Mouse (Mus musculus): Measurements from ENCODE around the gene Mmp8. TPM values are rescaled to one million over a fixed set of nuclear protein-coding genes. Genes with fewer than 3 reads are reported as not detected.

Gene Mmp8
- polyA plus RNA-seq (2014; fragmentation: Nextera tagmentation; extraction: Ambion mirVana): 0.14 and 0.24 TPM in 2 replicates

DNA sequence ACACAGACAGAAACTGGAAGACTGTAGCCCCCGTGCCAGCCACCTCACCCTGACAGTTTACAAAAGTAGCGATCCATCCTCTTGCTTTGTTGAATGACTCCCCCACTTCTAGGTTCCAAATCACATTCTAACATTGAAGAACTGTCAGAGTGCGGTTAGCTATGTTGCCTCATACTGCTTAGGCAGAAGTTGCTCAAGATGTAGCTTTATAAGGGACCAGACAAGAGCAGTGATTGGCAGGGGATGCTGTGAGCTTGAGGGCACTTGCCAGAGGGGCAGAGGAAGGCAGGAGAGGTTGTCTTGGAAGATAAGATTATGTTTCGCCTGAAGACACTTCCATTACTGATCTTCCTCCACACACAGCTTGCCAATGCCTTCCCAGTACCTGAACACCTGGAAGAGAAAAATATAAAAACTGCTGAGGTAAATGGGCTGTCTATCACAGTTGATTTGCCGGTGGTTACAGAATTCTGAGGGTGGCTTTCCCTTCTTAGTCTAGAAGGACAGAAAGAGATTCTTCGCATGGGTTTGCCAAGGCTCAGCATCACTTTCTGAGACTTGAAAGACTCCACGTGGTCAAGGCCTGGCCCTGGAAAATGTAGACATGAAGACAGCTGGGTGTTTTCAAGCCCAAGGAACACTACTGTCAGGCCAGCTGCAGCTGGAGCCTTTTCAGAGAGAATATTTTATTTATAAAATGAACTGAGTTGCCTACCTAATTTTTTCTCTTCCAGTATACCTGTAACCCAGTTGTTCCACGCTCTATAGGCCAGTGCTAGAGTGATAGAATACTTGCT lies at the start of gene Mmp8:
TSS of gene Mmp8 (plus strand) at position 236 of the 797 bp plus-strand sequence.
- no peaks in the 10 kb centered on the region for H3K9me3 ChIP-seq (ENCODE audit: control insufficient read depth, low read length)
- H3K27me3 ChIP-seq (ENCODE audit: control insufficient read depth, insufficient read depth, low read length): no peaks in the 10 kb centered on the region
- WGBS: 74% methylated on average over 8 of the region's 8 CpGs
- H3K36me3 ChIP-seq (ENCODE audit: control insufficient read depth, insufficient read depth, low read length): no peaks in the 10 kb centered on the region
- no peak within 1 kb of the TSS for H3K27ac ChIP-seq (replicated peaks in 1 of 2; ENCODE audit: control insufficient read depth in 1 of 2, insufficient read depth in 1 of 2, low read depth in 2 of 2, low read length in 2 of 2)
- H3K4me3 ChIP-seq (ENCODE audit: control insufficient read depth in 1 of 2, insufficient read depth in 1 of 2, low read depth in 1 of 2, low read length in 2 of 2): no peak within 1 kb of the TSS
- ATAC-seq (ENCODE audit: insufficient number of reproducible peaks, insufficient read depth, low FRiP score, low read depth): no peak
- H3K4me2 ChIP-seq (ENCODE audit: low read length): no peak within 1 kb of the TSS
- H3K9ac ChIP-seq (ENCODE audit: low read length): no peak within 1 kb of the TSS
- no peaks in the 10 kb centered on the region; a peak in 1 of 4 replicates for H3K4me1 ChIP-seq (ENCODE audit: control insufficient read depth in 2 of 2, insufficient read depth in 2 of 2, low read length in 2 of 2)

DNA sequence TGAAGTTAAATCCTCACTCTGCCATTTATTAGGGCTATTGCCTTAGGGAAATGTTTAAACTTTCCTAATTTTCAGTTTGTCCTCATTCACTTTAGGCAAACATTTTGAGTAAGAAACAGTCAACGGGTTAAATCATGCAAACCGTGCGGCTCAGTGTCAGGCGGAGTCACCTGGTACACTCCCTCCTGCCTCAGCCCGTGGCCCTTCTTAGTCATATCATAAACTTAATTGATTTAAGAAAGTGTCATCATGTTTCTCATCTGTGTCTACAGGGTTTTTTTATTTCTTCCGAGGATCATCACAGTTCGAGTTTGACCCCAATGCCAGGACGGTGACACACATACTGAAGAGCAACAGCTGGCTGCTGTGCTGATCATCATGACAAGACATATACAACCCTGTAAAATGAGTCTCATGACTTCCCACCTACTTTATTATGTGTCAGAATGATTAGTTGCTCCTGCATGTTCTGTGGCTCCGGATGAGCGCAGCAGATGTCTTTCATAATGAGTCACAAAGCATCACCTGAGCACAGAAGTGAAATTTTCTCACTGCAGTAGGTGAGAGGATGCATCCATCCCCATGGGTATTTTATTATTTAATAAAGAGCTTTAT lies 48.5 kb upstream of the Mmp8 start:
- 83% methylated on average over 10 of the region's 10 CpGs for WGBS

GRCm38 (mm10) chr9:7517944-7518571 lies 40.2 kb upstream of the Mmp8 start:
- Histone ChIP-seq H3K4me2 (ENCODE audit: low read length) (no peak overlapping the region), H3K4me1 (ENCODE audit: control insufficient read depth in 2 of 2, insufficient read depth in 2 of 2, low read length in 2 of 2) (no peaks in the 10 kb centered on the region), H3K27ac (replicated peaks in 1 of 2; ENCODE audit: control insufficient read depth in 1 of 2, insufficient read depth in 1 of 2, low read depth in 2 of 2, low read length in 2 of 2) (no peak overlapping the region), H3K9ac (ENCODE audit: low read length) (no peak overlapping the region), H3K9me3 (ENCODE audit: control insufficient read depth, low read length) (no peaks in the 10 kb centered on the region), H3K27me3 (ENCODE audit: control insufficient read depth, insufficient read depth, low read length) (no peaks in the 10 kb centered on the region), H3K4me3 (ENCODE audit: control insufficient read depth in 1 of 2, insufficient read depth in 1 of 2, low read depth in 1 of 2, low read length in 2 of 2) (no peak overlapping the region), H3K36me3 (ENCODE audit: control insufficient read depth, insufficient read depth, low read length) (no peaks in the 10 kb centered on the region)
- WGBS: 73% methylated on average over 4 of the region's 4 CpGs
- no peak for ATAC-seq (ENCODE audit: insufficient number of reproducible peaks, insufficient read depth, low FRiP score, low read depth)

More for the DNA sequence above, 48.5 kb upstream of the Mmp8 start:
- H3K4me1 ChIP-seq (ENCODE audit: control insufficient read depth in 2 of 2, insufficient read depth in 2 of 2, low read length in 2 of 2): no peaks in the 10 kb centered on the region
- H3K9ac ChIP-seq (ENCODE audit: low read length): no peak overlapping the region
- no peaks in the 10 kb centered on the region for H3K27me3 ChIP-seq (ENCODE audit: control insufficient read depth, insufficient read depth, low read length)
- no peak for ATAC-seq (ENCODE audit: insufficient number of reproducible peaks, insufficient read depth, low FRiP score, low read depth)
- no peaks in the 10 kb centered on the region for H3K9me3 ChIP-seq (ENCODE audit: control insufficient read depth, low read length)
- H3K27ac ChIP-seq (replicated peaks in 1 of 2; ENCODE audit: control insufficient read depth in 1 of 2, insufficient read depth in 1 of 2, low read depth in 2 of 2, low read length in 2 of 2): no peak overlapping the region
- H3K36me3 ChIP-seq (ENCODE audit: control insufficient read depth, insufficient read depth, low read length): no peaks in the 10 kb centered on the region
- H3K4me3 ChIP-seq (ENCODE audit: control insufficient read depth in 1 of 2, insufficient read depth in 1 of 2, low read depth in 1 of 2, low read length in 2 of 2): no peak overlapping the region
- no peak overlapping the region for H3K4me2 ChIP-seq (ENCODE audit: low read length)

DNA sequence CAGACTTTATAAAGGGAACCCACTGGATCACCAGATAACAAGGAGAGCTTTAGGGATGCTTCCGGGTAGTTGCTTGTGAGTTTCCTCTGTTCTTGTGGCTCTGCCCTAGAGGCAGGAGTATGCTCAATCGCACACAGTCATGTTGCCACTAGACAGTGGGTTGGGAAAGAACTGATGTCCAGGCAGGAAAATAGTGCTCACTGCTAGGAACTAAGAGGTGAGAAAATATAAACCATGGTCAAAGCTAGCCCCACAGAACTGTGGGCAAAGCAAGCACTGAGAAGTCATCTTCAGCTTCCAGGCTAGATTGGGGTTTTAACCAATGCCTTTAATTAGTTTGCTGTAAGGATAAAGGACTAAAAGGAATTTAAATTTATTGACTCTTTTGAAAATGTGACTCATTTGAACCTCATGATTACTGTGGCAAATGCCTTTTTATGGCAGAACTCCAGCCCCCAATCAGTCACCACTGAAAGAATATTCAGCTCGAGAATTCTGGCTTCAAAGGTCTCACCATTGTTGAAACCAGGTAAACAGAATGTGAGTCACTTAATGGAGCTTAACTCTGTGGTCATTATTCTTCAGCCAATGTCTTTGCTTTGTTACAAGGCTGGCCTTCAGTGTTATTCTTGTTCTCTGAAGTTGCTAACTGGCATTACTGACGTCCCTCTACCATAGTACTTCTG lies 31.9 kb upstream of the Mmp8 start:
- Histone ChIP-seq H3K9ac (ENCODE audit: low read length) (no peak overlapping the region), H3K27ac (replicated peaks in 1 of 2; ENCODE audit: control insufficient read depth in 1 of 2, insufficient read depth in 1 of 2, low read depth in 2 of 2, low read length in 2 of 2) (no peak overlapping the region), H3K36me3 (ENCODE audit: control insufficient read depth, insufficient read depth, low read length) (no peaks in the 10 kb centered on the region), H3K4me2 (ENCODE audit: low read length) (no peak overlapping the region), H3K9me3 (ENCODE audit: control insufficient read depth, low read length) (no peaks in the 10 kb centered on the region), H3K27me3 (ENCODE audit: control insufficient read depth, insufficient read depth, low read length) (no peaks in the 10 kb centered on the region), H3K4me1 (ENCODE audit: control insufficient read depth in 2 of 2, insufficient read depth in 2 of 2, low read length in 2 of 2) (no peaks in the 10 kb centered on the region), H3K4me3 (ENCODE audit: control insufficient read depth in 1 of 2, insufficient read depth in 1 of 2, low read depth in 1 of 2, low read length in 2 of 2) (no peak overlapping the region)
- 64% methylated on average over 4 of the region's 4 CpGs for WGBS
- ATAC-seq (ENCODE audit: insufficient number of reproducible peaks, insufficient read depth, low FRiP score, low read depth): no peak

GRCm38 (mm10) chr9:7542763-7543162 lies 15.5 kb upstream of the Mmp8 start:
- H3K27me3 ChIP-seq (ENCODE audit: control insufficient read depth, insufficient read depth, low read length): no peaks in the 10 kb centered on the region
- H3K27ac ChIP-seq (replicated peaks in 1 of 2; ENCODE audit: control insufficient read depth in 1 of 2, insufficient read depth in 1 of 2, low read depth in 2 of 2, low read length in 2 of 2): no peak overlapping the region
- no peak overlapping the region for H3K4me2 ChIP-seq (ENCODE audit: low read length)
- no peaks in the 10 kb centered on the region for H3K36me3 ChIP-seq (ENCODE audit: control insufficient read depth, insufficient read depth, low read length)
- peaks cover 0 to 3% of the 10 kb centered on the region in 2 experiments; a peak in 1 of 4 replicates for H3K4me1 ChIP-seq (ENCODE audit: control insufficient read depth in 2 of 2, insufficient read depth in 2 of 2, low read length in 2 of 2)
- no peaks in the 10 kb centered on the region for H3K9me3 ChIP-seq (ENCODE audit: control insufficient read depth, low read length)
- H3K9ac ChIP-seq (ENCODE audit: low read length): no peak overlapping the region
- no peak overlapping the region for H3K4me3 ChIP-seq (ENCODE audit: control insufficient read depth in 1 of 2, insufficient read depth in 1 of 2, low read depth in 1 of 2, low read length in 2 of 2)
- no peak for ATAC-seq (ENCODE audit: insufficient number of reproducible peaks, insufficient read depth, low FRiP score, low read depth)

DNA sequence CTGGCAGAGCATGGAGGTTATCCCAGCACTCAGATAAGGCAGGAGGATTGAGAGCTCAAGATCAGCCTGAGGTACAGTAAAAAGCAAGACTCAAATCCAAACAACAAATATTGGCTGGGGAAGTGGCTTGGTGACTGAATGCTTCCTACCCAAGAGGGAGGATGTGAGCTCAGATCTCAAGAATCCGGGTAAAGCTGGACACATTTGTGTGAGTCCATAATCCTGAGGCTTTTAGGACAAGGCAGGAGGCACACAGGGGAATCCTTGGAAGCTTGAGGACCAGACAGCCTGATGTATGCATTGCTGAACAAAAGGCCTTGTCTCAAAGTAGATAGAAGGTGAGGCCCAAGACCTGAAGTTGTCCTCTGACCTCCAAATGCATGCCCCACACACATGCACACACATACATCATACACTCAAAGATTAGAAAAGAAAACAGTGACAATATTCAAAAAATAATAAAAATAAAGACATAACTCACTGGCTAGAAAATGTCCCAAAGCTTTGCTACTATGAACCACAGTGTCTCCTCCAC lies 13.3 kb upstream of the Mmp8 start:
- peaks cover 0 to 3% of the 10 kb centered on the region in 2 experiments; a peak in 1 of 4 replicates for H3K4me1 ChIP-seq (ENCODE audit: control insufficient read depth in 2 of 2, insufficient read depth in 2 of 2, low read length in 2 of 2)
- no peak overlapping the region for H3K4me3 ChIP-seq (ENCODE audit: control insufficient read depth in 1 of 2, insufficient read depth in 1 of 2, low read depth in 1 of 2, low read length in 2 of 2)
- H3K9me3 ChIP-seq (ENCODE audit: control insufficient read depth, low read length): no peaks in the 10 kb centered on the region
- 52% methylated on average over 1 of the region's 1 CpGs for WGBS
- no peaks in the 10 kb centered on the region for H3K36me3 ChIP-seq (ENCODE audit: control insufficient read depth, insufficient read depth, low read length)
- H3K9ac ChIP-seq (ENCODE audit: low read length): no peak overlapping the region
- no peaks in the 10 kb centered on the region for H3K27me3 ChIP-seq (ENCODE audit: control insufficient read depth, insufficient read depth, low read length)
- no peak for ATAC-seq (ENCODE audit: insufficient number of reproducible peaks, insufficient read depth, low FRiP score, low read depth)
- H3K27ac ChIP-seq (replicated peaks in 1 of 2; ENCODE audit: control insufficient read depth in 1 of 2, insufficient read depth in 1 of 2, low read depth in 2 of 2, low read length in 2 of 2): peak overlapping the region; percentile 2 to 12; a peak in 1 of 4 replicates
- H3K4me2 ChIP-seq (ENCODE audit: low read length): no peak overlapping the region

DNA sequence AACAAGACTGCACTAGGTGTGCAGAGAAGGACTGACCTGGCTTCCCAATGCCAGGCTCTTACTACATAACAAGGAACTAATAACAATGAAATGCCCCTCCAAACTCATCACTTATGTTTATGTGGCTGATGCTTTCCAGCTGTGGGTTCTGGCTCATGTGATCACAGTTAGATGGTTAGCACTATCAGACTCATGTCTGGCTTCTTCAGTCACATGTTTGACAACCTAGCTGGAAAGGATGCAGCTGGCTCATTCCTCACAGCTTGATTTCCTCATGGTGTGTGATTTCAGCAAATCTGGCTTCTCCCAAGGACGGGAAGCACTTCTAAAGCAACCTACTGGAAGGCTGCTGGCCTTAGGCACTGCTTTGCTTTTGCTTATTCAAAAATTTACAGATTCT lies 12.8 kb upstream of the Mmp8 start:
- no peaks in the 10 kb centered on the region for H3K36me3 ChIP-seq (ENCODE audit: control insufficient read depth, insufficient read depth, low read length)
- no peak overlapping the region for H3K4me2 ChIP-seq (ENCODE audit: low read length)
- H3K9me3 ChIP-seq (ENCODE audit: control insufficient read depth, low read length): no peaks in the 10 kb centered on the region
- H3K27me3 ChIP-seq (ENCODE audit: control insufficient read depth, insufficient read depth, low read length): no peaks in the 10 kb centered on the region
- H3K4me1 ChIP-seq (ENCODE audit: control insufficient read depth in 2 of 2, insufficient read depth in 2 of 2, low read length in 2 of 2): peaks cover 0 to 3% of the 10 kb centered on the region in 2 experiments; a peak in 1 of 4 replicates
- H3K9ac ChIP-seq (ENCODE audit: low read length): no peak overlapping the region
- WGBS: 36% methylated on average over 1 of the region's 1 CpGs
- H3K27ac ChIP-seq (replicated peaks in 1 of 2; ENCODE audit: control insufficient read depth in 1 of 2, insufficient read depth in 1 of 2, low read depth in 2 of 2, low read length in 2 of 2): peak overlapping the region in 1 of 2 experiments; percentile 12; a peak in 1 of 4 replicates
- ATAC-seq (ENCODE audit: insufficient number of reproducible peaks, insufficient read depth, low FRiP score, low read depth): no peak; the same call in 1 of the 2 replicates
- no peak overlapping the region for H3K4me3 ChIP-seq (ENCODE audit: control insufficient read depth in 1 of 2, insufficient read depth in 1 of 2, low read depth in 1 of 2, low read length in 2 of 2)
